Mouse (Mus musculus) forebrain, embryonic 12.5 days (tissue): ENCODE results near the gene Dynlrb2. TPM values are rescaled to one million over a fixed set of nuclear protein-coding genes. Genes with fewer than 3 reads are reported as not detected.

ENCODE experiments used
- ATAC-seq: fragments of 200-750 bp; cut with Nextera tagmentation; 2 replicates; pipeline ENCODE4 v1.8.0; 2017; ENCODE audit warnings: moderate TSS enrichment; ENCODE audit not compliant: low FRiP score
- H3K27ac ChIP-seq: fragments of 300-500 bp; sonication (generic); 2 replicates; pipeline ENCODE4 v1.5.1; 2016; ENCODE audit warnings: mild to moderate bottlenecking
- H3K27me3 ChIP-seq: fragments of 300-500 bp; sonication (generic); 2 replicates; pipeline ENCODE4 v1.6.1; 2016; ENCODE audit warnings: mild to moderate bottlenecking
- H3K36me3 ChIP-seq: fragments of 300-500 bp; sonication (generic); replicated peaks from 2 replicates; pipeline ENCODE4 v1.6.1; 2016; ENCODE audit warnings: mild to moderate bottlenecking
- H3K4me1 ChIP-seq: fragments of 300-500 bp; sonication (generic); 2 replicates; pipeline ENCODE4 v1.6.1; 2016
- H3K4me2 ChIP-seq: fragments of 300-500 bp; sonication (generic); 2 replicates; pipeline ENCODE4 v1.6.1; 2016; ENCODE audit warnings: mild to moderate bottlenecking, moderate library complexity
- H3K4me3 ChIP-seq: fragments of 300-500 bp; sonication (generic); replicated peaks from 2 replicates; pipeline ENCODE4 v1.5.1; 2016; ENCODE audit warnings: mild to moderate bottlenecking
- H3K9ac ChIP-seq: fragments of 300-500 bp; sonication (generic); 2 replicates; pipeline ENCODE4 v1.6.1; 2016; ENCODE audit warnings: mild to moderate bottlenecking
- H3K9me3 ChIP-seq: fragments of 300-500 bp; sonication (generic); 2 replicates; pipeline ENCODE4 v1.6.1; 2016
- WGBS: fragments of 180-500 bp; shearing (Covaris S2); methylation state at CpG from one replicate; pipeline ENCODE4 v1.1.7; 2016; 5-methylcytosine and 5-hydroxymethylcytosine counted together
- polyA plus RNA-seq: library from polyadenylated mRNA; unstranded; fragments of >200 nt; fragmentation: Nextera tagmentation; extraction: Ambion mirVana; gene quantifications from 2 replicates; pipeline ENCODE4 v1.2.1, GENCODE M21; 2016

Gene Dynlrb2
- polyA plus RNA-seq, 1 experiment from 2014 or later, result 9.8 TPM

GRCm38 (mm10) chr8:116552255-116552654 is 47.5 kb downstream of the Dynlrb2 start:
- H3K27ac ChIP-seq, result no peak overlapping the region
- H3K4me2 ChIP-seq, result no peak overlapping the region
- H3K9ac ChIP-seq, result no peak overlapping the region
- no peaks in the 10 kb centered on the region for H3K9me3 ChIP-seq
- H3K4me1 ChIP-seq, result no peaks in the 10 kb centered on the region
- 91% methylated on average over 6 of the region's 6 CpGs for WGBS
- H3K36me3 ChIP-seq, result no peaks in the 10 kb centered on the region
- no peak for ATAC-seq
- H3K4me3 ChIP-seq, result no peak overlapping the region
- H3K27me3 ChIP-seq, result no peaks in the 10 kb centered on the region

- Histone ChIP-seq H3K4me2 (no peak overlapping the region), H3K9ac (no peak overlapping the region), H3K4me1 (no peaks in the 10 kb centered on the region), H3K27ac (no peak overlapping the region), H3K4me3 (no peak overlapping the region), H3K9me3 (no peaks in the 10 kb centered on the region), H3K36me3 (no peaks in the 10 kb centered on the region), H3K27me3 (no peaks in the 10 kb centered on the region)
- ATAC-seq, result no peak
- WGBS, result 82% methylated on average over 3 of the region's 3 CpGs
These were observed 48.0 kb downstream of the Dynlrb2 start for GRCm38 (mm10) chr8:116552778-116553177.

Other genes with a start within 250 kb of the Dynlrb2 start
- 7.7 and 10.3 TPM in 2 replicates for gene Cdyl2, start 228.0 kb downstream of the Dynlrb2 start, polyA plus RNA-seq